ENCODE assay signal across 12 mouse cellular contexts in the genomic region with DNA sequence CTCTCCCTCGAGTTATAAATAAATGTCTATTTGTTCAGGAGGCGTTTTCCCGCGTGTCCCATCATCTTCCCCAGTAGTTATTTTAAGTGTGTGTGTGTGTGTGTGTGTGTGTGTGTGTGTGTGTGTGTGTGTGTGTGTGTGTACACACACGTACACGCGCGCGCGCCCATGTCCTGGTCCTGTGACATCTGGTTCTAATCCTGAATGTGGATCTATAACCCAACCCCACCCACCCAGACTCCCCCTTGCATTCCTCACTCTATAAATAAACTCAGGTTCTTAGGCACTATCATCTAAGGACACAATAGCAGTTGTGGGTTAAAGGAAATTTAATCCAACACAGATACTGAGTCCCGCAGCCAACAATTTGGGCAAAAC. TPM values are rescaled to one million over a fixed set of nuclear protein-coding genes. Genes with fewer than 3 reads are reported as not detected.
A peak's percentile ranks its signal among the peaks of the same experiment; 100 is the strongest.
DNase-seq lines count a peak whose midpoint lies in the region; ATAC-seq and TF ChIP-seq lines count a peak whose summit lies in the region.
"Had no signal": no experiment of that assay in that cellular context is flagged by ENCODE, and none has a peak within 500 bp of the region (broad histone marks: within the 10 kb centered on the region; RNA-seq: fewer than 3 reads in every experiment).

No protein-coding gene starts in this region.

- no peaks in the 10 kb centered on the region for H3K9me3 ChIP-seq in lung, embryonic 16.5 days (ENCODE audit: control insufficient read depth, low read length)
- H3K9me3 ChIP-seq in forebrain, postnatal 0 days (ENCODE audit: low read length) = no peaks in the 10 kb centered on the region
- no peaks in the 10 kb centered on the region for H3K9me3 ChIP-seq in liver, embryonic 14.5 days (ENCODE audit: control insufficient read depth, low read length)
- no peaks in the 10 kb centered on the region for H3K9me3 ChIP-seq in stomach, embryonic 16.5 days (replicated peaks; ENCODE audit: control insufficient read depth, low read length)

- peak overlapping the region; percentile 52; the same call in 1 of the 2 replicates for H3K9ac ChIP-seq in lung, embryonic 16.5 days (ENCODE audit: low read length)
- no peak overlapping the region for H3K9ac ChIP-seq in forebrain, postnatal 0 days
- H3K9ac ChIP-seq in liver, embryonic 14.5 days (replicated peaks) = no peak overlapping the region
- H3K9ac ChIP-seq in stomach, embryonic 16.5 days (ENCODE audit: low read length) = no peak overlapping the region; the same call in 1 of the 2 replicates

- DNase-seq in lung, postnatal 4 days = no peak
- DNase-seq in forebrain, postnatal 0 days = no peak
- no peak for DNase-seq in liver, embryonic 14.5 days (ENCODE audit: low read depth in 3 of 3, low spot score in 3 of 3)
- no peak for DNase-seq in adrenal gland, postnatal 14 days
- DNase-seq in natural killer cell, adult 2 months (ENCODE audit: low spot score in 2 of 2) = no peak
- DNase-seq in right cerebral cortex, postnatal 25 days = no peak
- DNase-seq: cerebellum, adult 11-12 months had no signal

- no peak for ATAC-seq in lung, embryonic 16.5 days (ENCODE audit: low read depth)
- ATAC-seq in forebrain, postnatal 0 days = no peak
- ATAC-seq in liver, embryonic 14.5 days (ENCODE audit: insufficient read depth) = no peak
- ATAC-seq in stomach, embryonic 16.5 days (ENCODE audit: insufficient read depth, low FRiP score) = peak; percentile 41; the same call in 1 of the 2 replicates
- ATAC-seq: Patski had no signal

- peak overlapping the region; percentile 61 for H3K27ac ChIP-seq in lung, embryonic 16.5 days (ENCODE audit: low read length)
- no peak overlapping the region for H3K27ac ChIP-seq in forebrain, postnatal 0 days (ENCODE audit: low read depth, low read length)
- H3K27ac ChIP-seq in liver, embryonic 14.5 days = no peak overlapping the region
- no peak overlapping the region for H3K27ac ChIP-seq in stomach, embryonic 16.5 days (ENCODE audit: low read length)

- H3K4me3 ChIP-seq in lung, embryonic 16.5 days (ENCODE audit: low read length) = peak overlapping the region; percentile 44
- peak overlapping the region; percentile 49 for H3K4me3 ChIP-seq in forebrain, postnatal 0 days (ENCODE audit: low read depth, low read length)
- H3K4me3 ChIP-seq in liver, embryonic 14.5 days (ENCODE audit: insufficient read depth in 1 of 2, low read depth in 2 of 2, low read length in 2 of 2) = no peak overlapping the region
- H3K4me3 ChIP-seq in stomach, embryonic 16.5 days (replicated peaks; ENCODE audit: low read length) = peak overlapping the region; percentile 62

- no peak for TF ChIP-seq CTCF in forebrain, postnatal 0 days (IDR thresholded peaks at IDR 0.05; ENCODE audit: low read depth)
- no peak for TF ChIP-seq CTCF in liver, embryonic 14.5 days (IDR thresholded peaks at IDR 0.05; ENCODE audit: low read depth)

- no peak for TF ChIP-seq EP300 in liver, embryonic 14.5 days (IDR thresholded peaks at IDR 0.05; ENCODE audit: low read depth)

- H3K27me3 ChIP-seq in lung, embryonic 16.5 days (ENCODE audit: control insufficient read depth, insufficient read depth, low read depth, low read length) = no peaks in the 10 kb centered on the region
- H3K27me3 ChIP-seq in forebrain, postnatal 0 days (ENCODE audit: insufficient read depth, low read length) = no peaks in the 10 kb centered on the region
- H3K27me3 ChIP-seq in liver, embryonic 14.5 days (ENCODE audit: control insufficient read depth, insufficient read depth, low read length) = no peaks in the 10 kb centered on the region; the same call in none of the 2 replicates
- no peaks in the 10 kb centered on the region for H3K27me3 ChIP-seq in stomach, embryonic 16.5 days (ENCODE audit: control insufficient read depth, insufficient read depth, low read length)
- H3K27me3 ChIP-seq: Patski had no signal

- H3K4me2 ChIP-seq in lung, embryonic 16.5 days (ENCODE audit: low read depth, low read length) = peak overlapping the region; percentile 59
- H3K4me2 ChIP-seq in forebrain, postnatal 0 days (ENCODE audit: low read depth) = peak overlapping the region; percentile 89
- H3K4me2 ChIP-seq in liver, embryonic 14.5 days (ENCODE audit: low read depth) = peak overlapping the region; percentile 57
- peak overlapping the region; percentile 88 for H3K4me2 ChIP-seq in stomach, embryonic 16.5 days (ENCODE audit: low read depth, low read length)

- H3K4me1 ChIP-seq in lung, embryonic 16.5 days (replicated peaks; ENCODE audit: control insufficient read depth, insufficient read depth, low read length) = no peaks in the 10 kb centered on the region
- no peaks in the 10 kb centered on the region for H3K4me1 ChIP-seq in forebrain, postnatal 0 days (ENCODE audit: insufficient read depth)
- H3K4me1 ChIP-seq in liver, embryonic 14.5 days (replicated peaks; ENCODE audit: control insufficient read depth in 2 of 2, insufficient read depth in 2 of 2, low read length in 1 of 2) = no peaks in the 10 kb centered on the region
- no peaks in the 10 kb centered on the region; the same call in 1 of the 2 replicates for H3K4me1 ChIP-seq in stomach, embryonic 16.5 days (ENCODE audit: control insufficient read depth, insufficient read depth, low read length)

- H3K36me3 ChIP-seq in lung, embryonic 16.5 days (ENCODE audit: control insufficient read depth, insufficient read depth, low read length) = no peaks in the 10 kb centered on the region
- H3K36me3 ChIP-seq in forebrain, postnatal 0 days (ENCODE audit: insufficient read depth) = no peaks in the 10 kb centered on the region
- no peaks in the 10 kb centered on the region for H3K36me3 ChIP-seq in liver, embryonic 14.5 days (replicated peaks; ENCODE audit: control insufficient read depth, insufficient read depth, low read depth)
- no peaks in the 10 kb centered on the region for H3K36me3 ChIP-seq in stomach, embryonic 16.5 days (ENCODE audit: control insufficient read depth, insufficient read depth, low read length)

- 17% methylated on average over 11 of the region's 11 CpGs for WGBS in lung, embryonic 16.5 days
- 59% methylated on average over 11 of the region's 11 CpGs for WGBS in forebrain, postnatal 0 days
- WGBS in liver, embryonic 14.5 days (ENCODE audit: insufficient replicate concordance) = 28% methylated on average over 11 of the region's 11 CpGs
- WGBS in stomach, embryonic 16.5 days = 27% methylated on average over 11 of the region's 11 CpGs

RNA-seq across cellular contexts. Expression of a gene that starts 0.3 kb away (rescaled TPM):
- 18.9 and 21.6 TPM in 2 replicates for polyA plus RNA-seq in lung, embryonic 16.5 days (2015; fragmentation: Nextera tagmentation; extraction: Ambion mirVana)
- 4.5 TPM in 2 replicates for total RNA-seq in forebrain, postnatal 0 days (2014; rRNA removed)
- polyA plus RNA-seq in forebrain, postnatal 0 days (2015; fragmentation: Nextera tagmentation; extraction: Ambion mirVana) = 1.1 TPM in 2 replicates
- 0.42 and 0.73 TPM in 2 replicates for polyA plus RNA-seq in liver, embryonic 14.5 days (2012; rRNA removed)
- polyA plus RNA-seq in liver, embryonic 14.5 days (2014; fragmentation: Nextera tagmentation; extraction: Ambion mirVana) = 0.28 and 0.58 TPM in 2 replicates
- polyA plus RNA-seq in stomach, embryonic 16.5 days (2015; fragmentation: Nextera tagmentation; extraction: Ambion mirVana) = 3.8 and 5.4 TPM in 2 replicates
- 5.7 and 6.3 TPM in 2 replicates for total RNA-seq in adrenal gland, postnatal 14 days (2021)
- total RNA-seq: hematopoietic stem cell, adult 5-6 weeks had no signal
- polyA plus RNA-seq: Patski; small intestine, adult 2 months had no signal

Comparison
In these comparisons a context has a peak if more than half of its experiments do, and no peak if none do; other contexts are left out.
1. H3K4me3 ChIP-seq: peak in lung, embryonic 16.5 days (single experiment), forebrain, postnatal 0 days (single experiment) and stomach, embryonic 16.5 days (single experiment); none in liver, embryonic 14.5 days (0 of 2).
2. Peak in every context shown above with its lines, with median percentiles within 50 percentile points of each other: H3K4me2 ChIP-seq.